In the genomic region with DNA sequence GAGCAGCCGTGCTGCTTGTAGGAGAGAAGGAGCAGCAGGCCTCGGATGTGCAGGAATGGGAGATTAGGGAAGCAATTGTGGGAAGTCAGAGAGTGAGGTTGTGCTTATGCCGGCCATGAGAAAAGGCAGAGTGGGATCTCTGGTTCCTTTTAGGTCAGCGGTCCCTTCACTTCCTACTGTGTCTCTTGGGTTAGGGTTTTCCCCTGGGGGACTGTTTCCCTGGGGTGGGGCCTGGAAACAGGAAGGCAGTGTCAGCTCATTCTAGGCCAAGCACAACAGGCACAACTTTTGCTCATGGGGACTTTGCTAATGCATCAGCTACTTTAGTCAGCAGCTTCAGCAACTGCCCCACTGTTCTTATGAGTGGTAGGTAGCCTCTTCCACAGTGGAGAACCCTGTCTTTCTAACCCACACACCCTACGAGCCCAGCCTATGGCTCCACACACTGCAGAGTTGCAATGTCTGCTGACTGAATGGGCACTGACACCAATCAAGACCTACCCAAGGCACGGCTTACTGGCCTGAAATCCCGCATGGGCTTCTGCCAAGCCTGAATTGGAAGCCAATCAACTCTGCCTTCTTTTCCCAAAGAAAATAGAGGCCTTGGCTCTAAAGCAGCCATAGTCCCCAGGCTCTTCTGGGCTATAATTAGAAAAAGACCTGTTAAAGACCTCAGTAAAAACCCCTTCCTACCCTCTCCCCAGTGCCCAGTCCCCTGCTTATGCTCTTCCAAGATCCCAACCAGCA, we compare ENCODE assay signal across 8 mouse cellular contexts.
DNase-seq lines count a peak whose midpoint lies in the region; ATAC-seq and TF ChIP-seq lines count a peak whose summit lies in the region.

No protein-coding gene starts in this region.

- no peaks in the 10 kb centered on the region for H3K9me3 ChIP-seq in kidney, embryonic 16.5 days (ENCODE audit: low read length)
- no peaks in the 10 kb centered on the region for H3K9me3 ChIP-seq in embryonic facial prominence, embryonic 13.5 days

- peak; percentile 36 for DNase-seq in kidney, adult 18-20 months
- peak; percentile 20 to 39 for DNase-seq in adrenal gland, postnatal 36 days
- peak; percentile 70 for DNase-seq in kidney, adult 2 months
- peak; percentile 51 for DNase-seq in right cerebral cortex, postnatal 4 days
- no peak for DNase-seq in urinary bladder, postnatal 25 days (ENCODE audit: low spot score)
- no peak for DNase-seq in urinary bladder, adult 18-20 months (ENCODE audit: low spot score in 2 of 2)

- no peak for ATAC-seq in kidney, embryonic 16.5 days (ENCODE audit: low FRiP score, low TSS enrichment)
- 0 out of 2 replicates have a peak, but pooled peaks have one; percentile 67 for ATAC-seq in embryonic facial prominence, embryonic 13.5 days (ENCODE audit: insufficient number of reproducible peaks, insufficient read depth, low FRiP score, low TSS enrichment, low read depth)

- no peak for TF ChIP-seq CTCF in kidney, adult 2 months (conservative IDR thresholded peaks at IDR 0.05; ENCODE audit: insufficient read depth, insufficient read length, low read depth, low read length)

- no peak overlapping the region for H3K9ac ChIP-seq in kidney, embryonic 16.5 days (replicated peaks; ENCODE audit: low read length)
- H3K9ac ChIP-seq in embryonic facial prominence, embryonic 13.5 days: no peak overlapping the region

- WGBS in kidney, embryonic 16.5 days: 74% methylated on average over 7 of the region's 7 CpGs
- WGBS in embryonic facial prominence, embryonic 13.5 days: 63% methylated on average over 7 of the region's 7 CpGs
- 61% methylated on average over 7 of the region's 7 CpGs for WGBS in kidney, adult 2 months

- H3K4me3 ChIP-seq in kidney, embryonic 16.5 days (ENCODE audit: low read length): no peak overlapping the region
- no peak overlapping the region for H3K4me3 ChIP-seq in embryonic facial prominence, embryonic 13.5 days
- H3K4me3 ChIP-seq in kidney, adult 2 months (ENCODE audit: insufficient read depth, low read depth, low read length): no peak overlapping the region

- peaks cover 30% of the 10 kb centered on the region for H3K4me1 ChIP-seq in kidney, embryonic 16.5 days (ENCODE audit: insufficient read depth, low read length)
- peaks cover 36% of the 10 kb centered on the region for H3K4me1 ChIP-seq in embryonic facial prominence, embryonic 13.5 days
- no peaks in the 10 kb centered on the region for H3K4me1 ChIP-seq in kidney, adult 2 months (ENCODE audit: control insufficient read depth, insufficient read depth, low read length)

- no peak for TF ChIP-seq POLR2A in kidney, adult 2 months (IDR thresholded peaks at IDR 0.05; ENCODE audit: low read depth, low read length)

- H3K27ac ChIP-seq in kidney, embryonic 16.5 days (ENCODE audit: low read length): no peak overlapping the region; the same call in 1 of the 2 replicates
- peak overlapping the region; percentile 81 for H3K27ac ChIP-seq in embryonic facial prominence, embryonic 13.5 days
- H3K27ac ChIP-seq in kidney, adult 2 months (ENCODE audit: insufficient read depth, low read depth, low read length): peak overlapping the region; percentile 48

- no peak overlapping the region for H3K4me2 ChIP-seq in kidney, embryonic 16.5 days (replicated peaks; ENCODE audit: low read depth, low read length)
- no peak overlapping the region for H3K4me2 ChIP-seq in embryonic facial prominence, embryonic 13.5 days

- peaks cover 4% of the 10 kb centered on the region; the same call in 1 of the 2 replicates for H3K36me3 ChIP-seq in kidney, embryonic 16.5 days (ENCODE audit: insufficient read depth, low read length)
- H3K36me3 ChIP-seq in embryonic facial prominence, embryonic 13.5 days: peaks cover 33% of the 10 kb centered on the region
- H3K36me3 ChIP-seq in kidney, adult 2 months (ENCODE audit: control insufficient read depth, insufficient read depth, low read length): no peaks in the 10 kb centered on the region

- H3K27me3 ChIP-seq in kidney, embryonic 16.5 days (ENCODE audit: insufficient read depth, low read length): no peaks in the 10 kb centered on the region
- no peaks in the 10 kb centered on the region for H3K27me3 ChIP-seq in embryonic facial prominence, embryonic 13.5 days
- H3K27me3 ChIP-seq in kidney, adult 2 months (replicated peaks; ENCODE audit: control insufficient read depth, insufficient read depth, low read length): no peaks in the 10 kb centered on the region

Comparison
In these comparisons a context has a peak if more than half of its experiments do, and no peak if none do; other contexts are left out.
1. DNase-seq: peak in kidney, adult 18-20 months (single experiment), adrenal gland, postnatal 36 days (2 of 2), kidney, adult 2 months (single experiment) and right cerebral cortex, postnatal 4 days (single experiment); none in urinary bladder, postnatal 25 days (single experiment) and urinary bladder, adult 18-20 months (0 of 2).